Mouse (Mus musculus): ENCODE measurements at regions not wholly inside any gene's neighbourhood (a gene's known extent, or its start where the extent isn't known, plus 50 kb on each side); places are given as distances from the start of the nearest gene placed in this dataset.
"Not testable (repeated sequence)": the region's sequence is repeated elsewhere in the genome, so short reads cannot be mapped to it uniquely, and the experiment has no call there.

DNA sequence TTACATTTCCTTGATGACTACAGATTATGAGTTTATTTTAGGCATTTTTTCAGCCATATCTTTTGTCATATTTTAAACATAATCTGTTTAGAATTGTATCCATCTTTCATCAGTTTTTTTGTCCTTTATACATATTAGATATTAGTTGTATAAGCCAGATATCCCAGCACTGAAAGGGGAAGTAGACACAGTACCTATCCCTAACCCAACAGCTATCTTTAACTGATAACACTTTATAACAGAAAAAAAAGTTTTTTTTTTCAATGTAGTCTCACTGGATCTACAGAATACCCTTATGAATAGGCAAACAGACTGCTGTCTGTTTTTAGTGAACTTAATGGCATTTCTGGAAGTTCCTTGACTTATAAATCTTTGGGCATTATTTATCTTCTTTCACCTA, 1152.1 kb upstream of the Fam98a start:
- no peak for DNase-seq (ENCODE audit: low spot score)

- no peak for DNase-seq (ENCODE audit: low spot score)
Measured at GRCm38 (mm10) chr17:76696219-76696618, 1144.5 kb upstream of the Fam98a start.

DNA sequence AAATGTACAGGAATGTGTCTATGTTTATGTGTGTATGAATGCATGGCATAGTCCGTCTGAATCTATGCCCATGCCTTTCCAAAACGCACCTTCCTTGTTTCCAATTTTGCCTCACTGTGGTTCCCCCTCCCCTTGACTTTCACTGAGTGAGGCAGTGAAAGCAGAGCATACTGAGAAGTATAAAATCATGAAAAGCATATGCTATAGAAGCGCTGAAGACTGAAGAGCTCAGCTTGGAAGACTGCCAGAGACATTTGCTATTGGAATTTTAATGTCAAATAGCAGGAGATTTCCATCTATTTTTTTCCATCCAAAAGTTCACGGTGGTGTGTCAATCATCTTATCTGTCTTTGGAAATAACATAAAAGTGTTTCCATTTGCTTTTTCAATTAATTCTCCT, 1106.3 kb upstream of the Fam98a start:
- no peak for DNase-seq (ENCODE audit: low spot score)

DNA sequence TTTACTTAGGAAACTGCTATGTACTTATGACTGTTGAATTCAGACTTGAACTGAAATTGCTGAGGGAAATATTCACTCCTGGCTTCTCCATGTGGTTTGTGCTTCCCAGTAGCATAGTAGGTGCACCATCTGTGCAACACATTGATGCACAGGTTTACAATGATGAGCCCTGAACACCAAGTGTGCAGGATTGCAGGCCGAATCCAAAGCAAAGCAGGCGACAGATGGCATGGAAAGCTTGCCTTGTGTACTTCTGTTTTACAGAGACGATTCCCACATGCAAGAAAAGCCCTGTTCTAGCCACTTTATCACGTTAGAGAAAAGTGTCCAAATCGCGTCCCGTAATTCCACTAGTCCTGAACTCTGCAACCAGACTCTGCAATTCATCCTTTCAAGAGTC, 1074.2 kb upstream of the Fam98a start:
- no peak for DNase-seq (ENCODE audit: low spot score)

DNA sequence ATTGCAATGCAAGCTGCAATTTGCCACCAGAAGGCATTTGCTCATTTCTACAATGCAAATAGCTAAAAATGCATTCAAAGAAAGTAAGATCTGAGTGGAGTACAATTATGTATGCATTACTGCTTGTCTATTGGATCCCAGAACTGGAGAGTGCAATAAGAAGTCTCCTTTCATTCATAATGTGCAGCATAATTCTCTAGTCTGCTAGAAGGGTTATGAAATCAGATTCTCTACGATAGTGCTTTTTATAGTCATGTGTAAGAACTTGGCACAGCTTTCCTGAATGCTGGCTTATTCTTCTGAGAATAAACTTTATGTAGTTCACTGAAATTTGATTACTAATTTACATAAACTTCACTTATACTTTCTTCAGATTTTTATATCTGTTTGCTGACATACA, 1053.5 kb upstream of the Fam98a start:
- DNase-seq (ENCODE audit: low spot score) = no peak

- no peak for DNase-seq (ENCODE audit: low spot score)
Measured at GRCm38 (mm10) chr17:76578323-76578722, 1026.6 kb upstream of the Fam98a start.

DNA sequence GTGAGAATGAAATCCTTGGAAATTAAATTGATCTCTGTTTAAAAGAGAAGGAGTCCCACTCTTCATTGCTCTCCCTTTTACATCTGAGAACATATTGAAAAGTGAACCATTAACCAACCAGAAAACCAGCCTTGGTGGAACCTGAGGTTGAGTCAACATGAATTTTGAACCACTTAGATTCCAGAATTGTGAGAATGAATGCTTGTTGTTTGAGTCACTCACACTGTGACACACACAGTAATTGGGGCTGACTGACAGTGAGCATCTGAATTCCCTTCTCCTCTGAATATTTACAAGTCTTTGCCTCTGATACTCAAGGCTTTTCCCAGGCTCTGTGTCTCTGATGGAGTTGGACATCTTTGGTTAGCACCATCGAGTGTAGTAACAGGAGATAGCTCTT, 1008.0 kb upstream of the Fam98a start:
- DNase-seq (ENCODE audit: low spot score) = no peak

DNA sequence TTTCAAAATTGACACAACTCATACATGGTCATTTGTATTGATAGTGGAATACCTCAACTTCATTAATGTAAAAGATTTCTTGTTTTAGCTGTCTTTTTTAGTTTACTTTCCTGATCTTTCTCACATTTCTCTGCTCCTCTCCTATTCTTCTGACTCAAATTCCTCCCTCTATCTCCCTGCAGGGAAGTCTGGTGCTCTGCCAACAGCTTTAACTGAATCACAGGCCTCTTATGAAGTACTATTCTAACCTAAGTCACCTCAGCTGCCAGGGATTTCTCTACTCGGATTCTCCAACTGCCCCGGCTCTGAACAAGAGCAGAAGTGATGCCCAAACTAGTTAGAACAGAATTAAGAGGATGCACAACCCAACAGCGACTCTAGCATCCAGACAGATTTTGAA, 993.8 kb upstream of the Fam98a start:
- no peak for DNase-seq (ENCODE audit: low spot score)

GRCm38 (mm10) chr17:76535772-76536171, 984.0 kb upstream of the Fam98a start:
- DNase-seq (ENCODE audit: low spot score) = no peak

GRCm38 (mm10) chr17:76501732-76502131, 950.0 kb upstream of the Fam98a start:
- no peak for DNase-seq (ENCODE audit: low spot score)

DNA sequence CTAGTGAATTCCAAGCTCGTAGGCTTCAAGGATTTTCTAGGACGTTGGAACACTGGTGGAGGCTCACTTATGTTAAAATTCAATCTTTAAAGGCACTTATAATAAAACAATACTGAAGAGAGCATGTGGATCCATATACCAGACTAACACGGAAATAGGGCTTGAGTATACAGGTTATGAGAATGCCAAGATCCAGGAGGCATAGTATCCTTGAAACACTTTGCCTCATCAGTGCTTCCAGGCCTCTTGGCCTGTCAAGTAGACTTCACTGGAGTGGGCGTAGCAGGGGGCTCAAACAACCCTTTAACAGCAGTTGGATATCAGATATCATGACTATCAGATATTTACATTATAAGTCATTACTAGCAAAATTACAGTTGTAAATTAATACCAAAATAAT, 948.7 kb upstream of the Fam98a start:
- no peak for DNase-seq (ENCODE audit: low spot score)

- DNase-seq (ENCODE audit: low spot score) = not testable (repeated sequence)
Measured at GRCm38 (mm10) chr17:76499981-76500380, 948.2 kb upstream of the Fam98a start.

DNA sequence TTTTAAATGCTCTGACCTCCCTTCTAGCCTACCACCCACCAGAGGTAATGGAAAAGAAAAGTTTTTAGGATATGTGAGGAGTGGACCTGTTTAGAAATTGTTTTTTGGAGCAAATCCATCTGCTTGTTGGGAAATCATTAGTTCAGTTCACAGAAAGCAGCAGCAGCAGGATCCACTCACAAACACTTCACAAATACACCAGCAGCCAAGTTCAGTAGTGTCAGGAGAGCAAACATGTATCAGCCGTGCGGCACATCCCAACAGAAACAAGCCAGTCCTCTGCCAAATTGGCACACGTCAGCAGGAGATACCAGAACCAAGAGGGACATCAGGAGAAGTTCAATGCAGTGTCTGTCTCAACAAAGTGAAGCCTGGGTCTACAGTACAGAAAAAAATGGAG, 935.6 kb upstream of the Fam98a start:
- DNase-seq (ENCODE audit: low spot score) = peak; percentile 48

- DNase-seq (ENCODE audit: low spot score) = no peak
Measured at GRCm38 (mm10) chr17:76484130-76484529, 932.4 kb upstream of the Fam98a start.

DNA sequence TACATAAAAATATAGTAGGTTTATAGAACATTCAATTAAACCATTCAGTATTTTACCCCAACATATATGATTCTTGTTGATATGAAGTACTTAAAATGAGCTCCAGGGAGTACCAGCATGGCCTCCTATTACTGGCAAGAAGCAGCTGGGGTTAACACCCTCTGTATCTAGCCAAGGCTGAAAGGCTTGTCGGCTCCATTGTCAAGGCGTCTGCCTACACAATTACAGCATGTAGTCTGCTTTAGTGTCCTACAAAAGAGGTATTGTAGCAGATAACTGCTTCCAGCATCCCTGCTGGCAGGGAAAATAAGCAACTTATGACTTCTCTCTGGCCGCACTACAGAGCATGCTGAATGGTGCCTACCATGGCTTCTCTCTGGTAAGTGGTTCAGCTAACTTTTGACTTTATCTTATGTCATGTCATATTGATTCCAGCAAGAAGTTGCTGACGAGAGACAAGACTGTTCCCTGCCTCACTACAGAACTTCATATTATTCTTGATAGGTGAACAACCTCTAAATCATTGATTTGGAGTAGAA, 899.6 kb upstream of the Fam98a start:
- DNase-seq (ENCODE audit: low spot score) = no peak

All from lung, postnatal 25 days (tissue).